Mouse (Mus musculus) liver, embryonic 11.5 days (tissue): ENCODE measurements around the gene Zfp64. TPM values are rescaled to one million over a fixed set of nuclear protein-coding genes. Genes with fewer than 3 reads are reported as not detected.

Experiments
- ATAC-seq: fragments of 200-750 bp; cut with Nextera tagmentation; replicated peaks from 2 replicates; pipeline ENCODE4 v1.8.0; 2017; ENCODE audit warnings: moderate number of reproducible peaks, mild to moderate bottlenecking, moderate TSS enrichment, moderate library complexity; ENCODE audit not compliant: low FRiP score
- DNase-seq: peaks from one replicate; pipeline ENCODE4 v3.0.0-alpha.2; 2017; ENCODE audit warnings: low spot score
- H3K27ac ChIP-seq: fragments of 300-500 bp; sonication (generic); 2 replicates; pipeline ENCODE4 v1.5.1; 2014; ENCODE audit warnings: mild to moderate bottlenecking, low read depth, low read length, control low read depth
- H3K27me3 ChIP-seq: fragments of 300-500 bp; sonication (generic); replicated peaks from 2 replicates; pipeline ENCODE4 v1.6.1; 2014; ENCODE audit warnings: low read length, mixed read lengths; ENCODE audit not compliant: control insufficient read depth, insufficient read depth
- H3K36me3 ChIP-seq: fragments of 300-500 bp; sonication (generic); 2 replicates; pipeline ENCODE4 v1.6.1; 2014; ENCODE audit warnings: mild to moderate bottlenecking, low read length, moderate library complexity, mixed read lengths; ENCODE audit not compliant: control insufficient read depth, insufficient read depth
- H3K4me1 ChIP-seq: fragments of 300-500 bp; sonication (generic); replicated peaks from 2 replicates; pipeline ENCODE4 v1.6.1; 2014; ENCODE audit warnings: low read length, mixed read lengths; ENCODE audit not compliant: control insufficient read depth, insufficient read depth
- H3K4me2 ChIP-seq: fragments of 300-500 bp; sonication (generic); 2 replicates; pipeline ENCODE4 v1.6.1; 2014; ENCODE audit warnings: mild to moderate bottlenecking, control low read depth, moderate library complexity
- H3K4me3 ChIP-seq: fragments of 300-500 bp; sonication (generic); 2 replicates; pipeline ENCODE4 v1.5.1; 2014; ENCODE audit warnings: low read depth, low read length, control low read depth
- H3K9ac ChIP-seq: fragments of 300-500 bp; sonication (generic); 2 replicates; pipeline ENCODE4 v1.6.1; 2014; ENCODE audit warnings: low read depth, low read length, control low read depth
- H3K9me3 ChIP-seq: fragments of 300-500 bp; sonication (generic); 2 replicates; pipeline ENCODE4 v1.6.1; 2016; ENCODE audit warnings: low read length, inconsistent platforms, mixed read lengths; ENCODE audit not compliant: control insufficient read depth
- WGBS: fragments of 180-500 bp; shearing (Covaris S2); extraction: QIAGEN DNeasy Blood & Tissue Kit; methylation state at CpG from one replicate; pipeline ENCODE4 v1.1.7; 2014; 5-methylcytosine and 5-hydroxymethylcytosine counted together
- polyA plus RNA-seq: library from polyadenylated mRNA; unstranded; fragments of >200 nt; fragmentation: Nextera tagmentation; extraction: Ambion mirVana; gene quantifications from 2 replicates; pipeline ENCODE4 v1.2.1, GENCODE M21; 2014

Zfp64 gene
- polyA plus RNA-seq, 1 experiment from 2014 or later, result 30.6 TPM

GRCm38 (mm10) chr2:168912901-168913721 lies 42.3 kb downstream of the Zfp64 start:
- 2% methylated on average over 31 of the region's 31 CpGs for WGBS
- peaks cover 43% of the 10 kb centered on the region for H3K27me3 ChIP-seq
- DNase-seq (peak; percentile 56), ATAC-seq (no peak; the same call in 1 of the 2 replicates)
- no peak overlapping the region for H3K27ac ChIP-seq
- H3K9ac ChIP-seq, result no peak overlapping the region
- H3K9me3 ChIP-seq, result no peaks in the 10 kb centered on the region
- H3K36me3 ChIP-seq, result no peaks in the 10 kb centered on the region
- H3K4me2 ChIP-seq, result peak overlapping the region; percentile 81
- H3K4me3 ChIP-seq, result peak overlapping the region; percentile 51
- H3K4me1 ChIP-seq, result 0 out of 2 replicates have a peak, but pooled peaks cover 11% of the 10 kb centered on the region

- Histone ChIP-seq H3K27me3 (peaks cover 43% of the 10 kb centered on the region), H3K27ac (no peak overlapping the region), H3K9ac (no peak overlapping the region), H3K9me3 (no peaks in the 10 kb centered on the region), H3K4me3 (peak overlapping the region; percentile 51), H3K4me2 (peak overlapping the region; percentile 81), H3K4me1 (0 out of 2 replicates have a peak, but pooled peaks cover 11% of the 10 kb centered on the region), H3K36me3 (no peaks in the 10 kb centered on the region)
- WGBS, result under 1% methylated on average over 70 of the region's 70 CpGs
- ATAC-seq, result no peak
- peak; percentile 57 for DNase-seq
These were observed 43.1 kb downstream of the Zfp64 start for GRCm38 (mm10) chr2:168912051-168912891.

DNA sequence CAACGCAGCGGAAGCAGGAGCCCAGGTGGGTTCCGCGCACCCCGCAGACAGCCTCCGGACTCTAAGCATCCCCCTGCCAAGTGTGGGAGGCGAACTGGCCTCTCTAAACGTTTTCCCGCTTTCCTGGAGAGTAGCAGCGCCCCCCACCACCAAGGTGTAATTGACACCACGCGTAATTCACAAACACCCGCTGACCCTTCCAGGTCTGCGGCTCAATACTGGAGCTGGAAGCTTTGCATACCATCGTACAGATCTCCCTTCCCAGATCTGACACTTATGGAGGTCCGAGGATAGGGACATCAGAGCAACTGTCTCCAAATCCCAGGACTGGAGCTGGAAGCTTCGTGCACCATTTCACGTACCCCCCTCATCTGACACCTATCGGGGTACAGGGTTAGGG lies 43.9 kb downstream of the Zfp64 start:
- no peak overlapping the region for H3K27ac ChIP-seq
- peak overlapping the region; percentile 51 for H3K4me3 ChIP-seq
- WGBS, result 3% methylated on average over 19 of the region's 19 CpGs
- H3K9me3 ChIP-seq, result no peaks in the 10 kb centered on the region
- H3K36me3 ChIP-seq, result no peaks in the 10 kb centered on the region
- DNase-seq (no peak), ATAC-seq (no peak)
- H3K27me3 ChIP-seq, result peaks cover 43% of the 10 kb centered on the region
- H3K4me1 ChIP-seq, result 0 out of 2 replicates have a peak, but pooled peaks cover 11% of the 10 kb centered on the region
- peak overlapping the region; percentile 81 for H3K4me2 ChIP-seq
- no peak overlapping the region for H3K9ac ChIP-seq

- DNase-seq, result no peak
- ATAC-seq, result no peak
- Histone ChIP-seq H3K27ac (no peak overlapping the region), H3K9me3 (no peaks in the 10 kb centered on the region), H3K9ac (no peak overlapping the region), H3K4me3 (no peak overlapping the region), H3K36me3 (no peaks in the 10 kb centered on the region), H3K4me1 (no peaks in the 10 kb centered on the region), H3K27me3 (peaks cover 17% of the 10 kb centered on the region), H3K4me2 (no peak overlapping the region)
- WGBS, result 27% methylated on average over 11 of the region's 11 CpGs
These were observed 49.4 kb downstream of the Zfp64 start for GRCm38 (mm10) chr2:168906022-168906421.

DNA sequence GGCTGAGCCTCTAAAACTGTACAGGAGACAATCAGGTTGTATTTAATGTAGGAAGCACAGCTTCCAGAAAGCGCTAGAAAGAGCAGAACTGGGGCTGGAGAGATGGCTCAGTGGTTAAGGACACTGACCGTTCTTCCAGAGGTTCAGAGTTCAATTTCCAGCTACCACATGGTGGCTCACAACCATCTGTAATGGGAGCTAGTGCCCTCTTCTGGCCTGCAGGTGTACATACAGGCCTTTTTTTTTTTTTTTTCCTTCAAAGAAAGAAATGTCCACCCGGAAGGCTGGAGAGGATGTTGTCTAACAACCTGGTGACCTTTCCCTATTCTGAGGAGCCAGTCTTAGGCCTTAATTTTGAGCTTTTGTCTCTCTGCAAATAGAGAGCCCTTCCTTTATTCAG lies 50.5 kb downstream of the Zfp64 start:
- no peak for ATAC-seq
- Histone ChIP-seq H3K36me3 (no peaks in the 10 kb centered on the region), H3K4me2 (no peak overlapping the region), H3K4me1 (no peaks in the 10 kb centered on the region), H3K27ac (no peak overlapping the region), H3K4me3 (no peak overlapping the region), H3K9ac (no peak overlapping the region), H3K9me3 (no peaks in the 10 kb centered on the region), H3K27me3 (peaks cover 6% of the 10 kb centered on the region; the same call in 1 of the 2 replicates)
- DNase-seq, result no peak
- 56% methylated on average over 3 of the region's 3 CpGs for WGBS

DNA sequence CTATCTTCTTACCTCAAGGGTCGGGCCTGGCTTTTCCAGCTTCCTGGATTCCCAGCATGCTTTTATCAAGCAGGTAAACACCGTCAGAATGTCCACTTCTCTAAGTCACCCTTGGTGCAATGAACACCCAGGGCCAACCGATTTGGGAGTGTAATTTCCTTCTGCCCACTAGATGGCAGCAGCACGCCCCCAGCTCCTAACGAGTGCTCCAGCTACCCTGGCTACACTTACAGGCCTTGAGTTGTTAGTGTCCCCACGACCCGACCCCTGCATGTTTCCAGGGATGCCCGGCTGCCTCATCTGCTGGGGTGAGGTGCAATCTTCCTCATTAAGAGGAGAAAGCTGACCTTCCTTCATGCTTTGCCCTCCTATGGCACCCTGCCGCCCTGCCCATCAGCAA lies 51.2 kb downstream of the Zfp64 start:
- H3K27ac ChIP-seq, result no peak overlapping the region

DNA sequence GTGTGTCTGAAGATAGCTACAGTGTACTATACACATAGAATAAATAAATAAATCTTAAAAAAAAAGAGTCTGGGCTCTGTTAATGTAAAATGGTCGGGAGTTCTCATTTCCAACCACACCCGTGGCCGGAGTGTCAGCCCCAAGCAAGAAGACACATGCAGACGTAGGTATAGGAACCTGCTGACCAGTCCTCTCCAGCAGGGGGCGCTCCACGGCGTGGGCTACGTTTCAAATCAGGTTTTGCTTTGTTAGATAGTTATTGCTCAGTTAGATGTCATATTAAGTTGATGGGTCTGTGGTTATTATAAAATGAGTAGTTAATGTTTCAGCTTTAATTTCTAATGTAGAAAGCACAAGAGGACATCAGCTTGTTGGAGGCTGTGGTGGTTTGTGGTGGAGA lies 52.8 kb downstream of the Zfp64 start:
- DNase-seq, result no peak
- no peak overlapping the region for H3K27ac ChIP-seq
- H3K36me3 ChIP-seq, result no peaks in the 10 kb centered on the region
- H3K4me1 ChIP-seq, result no peaks in the 10 kb centered on the region
- ATAC-seq, result no peak
- H3K27me3 ChIP-seq, result no peaks in the 10 kb centered on the region
- 19% methylated on average over 8 of the region's 8 CpGs for WGBS
- H3K4me3 ChIP-seq, result no peak overlapping the region
- no peak overlapping the region for H3K4me2 ChIP-seq
- no peaks in the 10 kb centered on the region for H3K9me3 ChIP-seq
- no peak overlapping the region for H3K9ac ChIP-seq

More for the DNA sequence above, 51.2 kb downstream of the Zfp64 start:
- WGBS, result 15% methylated on average over 9 of the region's 9 CpGs
- Histone ChIP-seq H3K27me3 (0 out of 2 replicates have a peak, but pooled peaks cover under 1% of the 10 kb centered on the region), H3K4me2 (no peak overlapping the region), H3K4me3 (no peak overlapping the region), H3K9ac (no peak overlapping the region), H3K36me3 (no peaks in the 10 kb centered on the region), H3K4me1 (no peaks in the 10 kb centered on the region), H3K9me3 (no peaks in the 10 kb centered on the region)
- ATAC-seq, result 0 out of 2 replicates have a peak, but pooled peaks have one; percentile 53
- peak; percentile 70 for DNase-seq

- Histone ChIP-seq H3K36me3 (no peaks in the 10 kb centered on the region), H3K4me2 (no peak overlapping the region), H3K9ac (no peak overlapping the region), H3K27ac (no peak overlapping the region), H3K4me1 (no peaks in the 10 kb centered on the region), H3K4me3 (no peak overlapping the region), H3K27me3 (no peaks in the 10 kb centered on the region), H3K9me3 (no peaks in the 10 kb centered on the region)
- 76% methylated on average over 7 of the region's 7 CpGs for WGBS
- DNase-seq, result no peak
- ATAC-seq, result no peak
These were observed 57.5 kb downstream of the Zfp64 start for GRCm38 (mm10) chr2:168897906-168898305.
